Mouse (Mus musculus): ENCODE data around the gene Lce1i.
"Not testable (repeated sequence)": the region's sequence is repeated elsewhere in the genome, so short reads cannot be mapped to it uniquely, and the experiment has no call there.

The Lce1i gene

GRCm38 (mm10) chr3:92778799-92779198 lies at the start of gene Lce1i:
Gene Lce1i, minus strand, starts transcription at chr3:92778899.
- no peak for DNase-seq

- DNase-seq, result no peak
Observed at GRCm38 (mm10) chr3:92827108-92827507, 48.4 kb upstream of the Lce1i start, which contains the start of gene Kprp. Gene Kprp, minus strand, starts transcription at chr3:92827247.

DNA sequence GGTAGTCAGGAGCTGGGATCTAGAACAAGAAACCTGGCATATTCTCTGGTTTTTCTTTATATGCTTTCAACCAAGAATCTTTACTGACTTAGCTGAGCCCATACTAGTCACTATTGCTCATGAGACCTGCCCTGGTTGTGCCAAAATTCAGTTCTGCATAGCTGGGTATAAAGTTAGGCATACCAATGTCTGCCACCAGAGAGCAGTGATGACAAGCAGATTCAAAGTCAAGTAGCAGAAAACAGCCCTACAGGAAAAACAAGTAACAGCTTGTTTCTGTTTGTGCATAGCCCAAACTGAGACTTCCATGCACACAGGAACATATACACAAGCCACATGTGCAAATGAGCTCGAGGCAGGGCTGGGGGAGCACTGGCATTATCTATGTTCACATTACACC lies 47.1 kb upstream of the Lce1i start:
- no peak for DNase-seq

DNA sequence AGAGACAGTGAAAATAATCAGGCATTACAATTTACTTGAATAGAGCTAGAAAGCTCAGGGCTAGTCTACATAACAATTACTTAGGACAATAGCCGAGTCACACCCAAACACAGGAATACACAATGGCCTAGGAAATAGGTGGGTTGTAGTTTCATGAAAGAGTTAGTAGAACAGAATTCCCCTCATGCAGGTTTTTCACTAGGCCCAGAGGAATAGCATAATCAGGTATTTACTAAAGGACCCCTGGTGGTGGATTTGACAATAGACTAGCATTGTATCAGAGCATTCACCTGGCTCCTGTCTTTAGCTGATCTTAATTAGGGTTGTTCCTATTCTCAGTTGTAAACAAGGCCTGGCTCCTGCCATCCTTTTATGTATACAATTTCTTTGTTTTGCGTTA lies 37.3 kb upstream of the Lce1i start:
- DNase-seq, result not testable (repeated sequence)

DNA sequence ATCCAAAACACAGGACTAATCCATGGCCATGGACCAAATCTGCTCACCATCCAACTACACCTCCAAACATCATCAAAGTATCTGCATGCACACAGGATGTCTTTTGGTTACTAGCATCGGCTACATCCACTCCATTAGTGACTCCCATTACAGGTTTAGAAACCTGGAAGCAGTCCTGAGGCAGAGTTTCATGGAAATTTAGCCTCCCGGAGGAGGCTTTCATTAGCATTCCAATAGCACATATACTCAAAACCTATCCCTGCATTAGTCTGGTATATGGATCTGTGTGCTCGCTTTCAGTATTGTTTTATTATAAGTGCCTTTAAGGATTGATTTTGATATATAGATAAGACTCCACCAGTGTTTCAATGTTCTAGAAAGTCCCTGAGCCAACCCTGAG lies 36.9 kb upstream of the Lce1i start:
- DNase-seq, result no peak

DNA sequence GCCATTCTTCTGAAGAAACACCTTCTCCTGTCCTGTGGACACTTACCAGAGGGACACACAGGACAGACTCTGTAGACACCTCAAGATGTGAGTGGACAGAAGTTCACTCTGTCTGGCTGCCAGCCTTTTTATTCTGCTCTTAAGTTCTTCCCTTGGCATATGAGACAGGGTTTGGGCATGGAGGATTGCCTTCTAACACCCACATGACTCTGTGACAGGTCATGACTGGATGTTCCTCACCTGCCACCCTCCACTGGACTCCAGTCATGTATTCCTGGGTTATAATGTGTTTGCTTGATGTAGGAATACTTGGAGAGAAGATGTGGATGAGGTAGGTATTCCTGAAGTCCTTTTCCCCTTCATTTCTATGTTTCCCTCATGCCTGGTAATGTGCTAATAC lies 29.1 kb upstream of the Lce1i start, which contains the start of gene Lce1k:
Gene Lce1k (minus strand): TSS at position 101 of the 400 bp plus-strand sequence.
- no peak for DNase-seq

GRCm38 (mm10) chr3:92790414-92790813 lies 11.7 kb upstream of the Lce1i start, which contains the start of gene Lce1j:
Gene Lce1j, minus strand, starts transcription at chr3:92790514.
- DNase-seq, result no peak

GRCm38 (mm10) chr3:92771573-92771972 lies 7.1 kb downstream of the Lce1i start:
- no peak for DNase-seq

DNA sequence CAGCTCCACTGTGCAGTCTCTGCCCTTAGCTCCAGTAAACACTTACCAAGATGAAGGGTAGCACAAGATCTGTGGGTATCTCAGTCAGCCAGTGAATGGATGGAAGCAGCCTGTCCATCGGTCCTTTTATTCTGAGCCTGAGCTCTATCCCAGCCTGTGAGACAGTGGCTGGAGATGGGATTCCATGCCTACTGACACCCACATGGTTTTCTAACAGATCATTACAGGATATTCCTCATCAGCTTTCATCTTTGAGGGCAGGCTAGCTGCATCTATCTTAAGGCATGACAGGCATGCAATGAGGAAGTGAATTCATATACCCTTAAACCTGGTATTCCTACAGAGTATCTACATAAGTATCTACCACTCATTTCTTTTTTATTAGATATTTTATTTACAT lies 13.7 kb downstream of the Lce1i start, which contains the start of gene Lce1h:
Gene Lce1h (minus strand): TSS at position 101 of the 400 bp plus-strand sequence.
- DNase-seq, result no peak

DNA sequence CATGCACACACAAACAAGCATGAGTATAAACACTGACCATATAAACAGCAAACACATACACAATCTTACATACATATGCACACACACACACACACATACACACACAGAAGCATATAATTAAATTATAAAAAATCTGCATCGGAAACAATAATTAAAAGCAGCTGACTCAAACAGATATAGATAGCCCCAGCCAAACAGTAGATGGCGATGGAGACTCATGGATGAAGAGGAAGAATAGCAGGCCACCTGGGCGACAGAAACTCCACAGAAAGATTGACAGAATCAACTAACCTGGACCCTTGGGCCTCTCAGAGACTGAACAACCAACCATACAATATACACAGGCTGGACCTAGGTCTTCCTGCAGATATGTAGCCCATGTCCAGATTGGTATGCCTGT lies 25.5 kb downstream of the Lce1i start:
- DNase-seq, result no peak

GRCm38 (mm10) chr3:92752238-92752637 lies 26.5 kb downstream of the Lce1i start, which contains the start of gene Lce1g:
Gene Lce1g, minus strand, starts transcription at chr3:92752338.
- no peak for DNase-seq

DNA sequence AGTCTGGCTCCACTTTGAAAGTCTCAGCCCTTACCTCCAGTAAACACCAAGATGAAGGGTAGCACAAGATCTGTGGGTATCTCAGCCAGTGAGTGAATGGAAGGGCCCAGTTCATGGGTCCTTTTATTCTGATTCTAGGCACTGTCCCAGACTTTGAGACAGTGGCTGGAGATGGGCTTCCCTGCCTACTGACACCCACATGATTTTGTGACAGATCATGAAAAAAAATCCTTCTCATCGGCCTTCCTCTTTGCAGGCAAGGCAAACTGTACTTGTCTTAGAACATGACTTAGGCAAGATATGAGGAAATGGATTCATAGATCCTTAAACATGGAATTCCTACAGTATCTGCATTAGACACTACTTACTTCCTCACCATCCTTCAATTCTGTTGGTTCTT lies 39.7 kb downstream of the Lce1i start, which contains the start of gene Gm38119:
Gene Gm38119 (minus strand): TSS at position 101 of the 400 bp plus-strand sequence.
- DNase-seq, result no peak

All from kidney, adult 8-10 months (tissue).